Mouse (Mus musculus): ENCODE measurements around the gene Itsn2.
"Not testable (repeated sequence)": the region's sequence is repeated elsewhere in the genome, so short reads cannot be mapped to it uniquely, and the experiment has no call there.

Itsn2 gene

DNA sequence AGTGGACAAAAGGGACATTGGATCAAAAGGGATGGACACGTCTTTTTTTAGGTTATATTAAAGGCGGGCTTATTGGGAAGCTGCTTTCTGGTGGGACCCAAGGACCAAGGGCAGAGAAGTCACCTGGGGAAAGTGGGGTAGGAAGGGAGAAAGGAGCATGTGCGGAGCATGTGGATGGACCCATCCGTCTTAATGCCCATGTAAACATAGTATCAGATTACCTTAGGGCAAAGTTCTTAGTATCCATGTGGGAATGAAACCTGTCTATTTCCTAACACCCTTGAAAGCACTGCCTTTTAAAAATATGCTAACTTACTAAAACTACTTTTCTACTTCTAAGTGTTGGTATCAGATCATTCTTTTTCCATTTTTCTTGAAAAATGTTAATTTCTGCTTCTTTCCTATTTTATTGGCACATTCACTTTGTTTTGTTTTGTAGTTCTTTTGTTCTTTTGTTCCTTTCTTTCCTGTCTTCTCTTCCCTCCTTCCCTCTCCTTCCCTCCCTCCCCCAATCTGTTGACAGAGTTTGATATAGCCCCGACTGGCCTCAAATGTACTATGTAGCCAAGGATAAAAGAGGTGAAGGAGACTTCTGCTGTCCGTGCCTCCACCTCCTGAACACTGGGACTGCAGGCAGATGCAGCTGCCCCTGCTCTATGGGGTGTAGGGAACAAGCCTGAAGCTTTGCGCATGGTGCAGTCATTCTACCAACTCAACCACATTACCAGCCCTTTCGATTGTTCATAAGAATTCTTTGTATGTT is 6.4 kb downstream of the Itsn2 start:
- DNase-seq (ENCODE audit: low spot score): no peak

DNA sequence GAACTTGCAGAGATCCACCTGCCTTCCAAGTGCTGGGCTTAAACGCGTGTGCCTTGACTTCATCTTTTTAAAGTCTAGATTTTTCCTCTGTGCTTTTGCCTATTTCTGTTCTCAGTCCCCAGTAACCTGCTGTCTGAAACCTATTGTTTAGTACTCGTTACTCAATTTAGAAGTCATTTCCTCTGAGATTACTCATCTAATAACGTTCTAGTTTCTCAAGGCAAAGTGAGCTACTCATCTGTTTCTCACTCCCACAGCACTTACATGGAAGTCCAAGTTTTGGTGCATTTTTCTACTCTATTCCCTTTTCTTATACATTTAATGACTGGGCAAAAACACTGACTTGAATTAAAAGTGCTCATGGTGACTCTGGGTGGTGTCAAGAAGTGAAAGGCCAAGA is 7.3 kb downstream of the Itsn2 start:
- DNase-seq (ENCODE audit: low spot score): no peak

GRCm38 (mm10) chr12:4606625-4607024 is 14.2 kb downstream of the Itsn2 start:
- no peak for DNase-seq (ENCODE audit: low spot score)

GRCm38 (mm10) chr12:4614722-4615121 is 22.3 kb downstream of the Itsn2 start:
- no peak for DNase-seq (ENCODE audit: low spot score)

DNA sequence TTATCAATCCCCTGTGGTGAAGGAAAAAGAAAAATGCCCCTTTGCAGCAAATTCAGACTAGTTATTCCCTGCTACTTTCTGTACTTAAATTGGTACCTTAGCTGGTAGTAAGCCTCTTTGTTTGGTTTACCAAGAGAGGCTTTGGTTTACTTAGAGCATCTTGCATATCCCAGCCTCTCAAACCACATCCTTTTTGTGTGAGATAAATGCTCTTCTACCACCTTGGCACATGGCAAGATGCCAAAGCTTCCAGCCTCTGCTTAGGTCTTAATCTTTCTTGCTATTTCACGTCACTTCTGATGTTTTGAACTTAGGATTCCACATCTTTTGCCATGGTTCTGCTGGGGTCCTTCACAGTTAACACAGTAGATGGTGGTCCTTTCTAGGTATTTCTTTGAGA is 31.8 kb downstream of the Itsn2 start:
- no peak for DNase-seq (ENCODE audit: low spot score)

DNA sequence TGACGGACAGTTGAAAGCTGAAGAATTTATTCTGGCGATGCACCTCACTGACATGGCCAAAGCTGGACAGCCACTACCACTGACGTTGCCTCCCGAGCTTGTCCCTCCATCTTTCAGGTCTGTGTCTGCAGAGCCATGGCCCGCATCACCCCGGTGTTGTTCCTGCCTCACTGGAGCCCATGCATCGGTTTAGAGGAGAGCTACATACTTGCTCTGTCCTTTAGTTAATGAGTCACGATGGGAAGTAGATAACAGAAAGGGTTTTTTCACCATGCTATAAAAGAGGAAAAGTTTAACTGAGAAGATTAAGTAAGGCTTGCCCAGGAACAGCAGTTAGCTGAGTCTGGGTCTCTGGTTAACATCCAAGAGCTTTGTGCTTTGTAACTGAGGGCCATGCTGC is 40.5 kb downstream of the Itsn2 start:
- no peak for DNase-seq (ENCODE audit: low spot score)

DNA sequence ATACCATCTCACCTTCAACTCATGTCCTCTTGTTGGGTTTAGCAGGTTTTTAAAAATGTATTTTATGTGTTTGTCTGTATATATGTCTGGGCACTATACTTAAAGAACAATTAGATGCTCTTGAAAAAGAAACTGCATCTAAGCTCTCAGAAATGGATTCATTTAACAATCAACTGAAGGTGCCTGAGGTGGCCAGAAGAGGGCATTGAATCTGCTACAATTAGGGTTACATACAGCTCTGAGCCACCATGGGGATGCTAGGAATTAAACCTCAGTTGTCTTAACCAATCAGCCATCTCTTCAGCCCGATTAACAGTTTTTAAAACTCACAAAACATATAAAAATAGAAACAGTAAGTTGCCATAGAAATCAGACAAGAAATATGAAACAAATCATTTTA is 46.0 kb downstream of the Itsn2 start:
- no peak for DNase-seq (ENCODE audit: low spot score)

- no peak for DNase-seq (ENCODE audit: low spot score)
These were observed 48.3 kb downstream of the Itsn2 start for GRCm38 (mm10) chr12:4640737-4641136.

GRCm38 (mm10) chr12:4656813-4657212 is 64.4 kb downstream of the Itsn2 start:
- no peak for DNase-seq (ENCODE audit: low spot score)

DNA sequence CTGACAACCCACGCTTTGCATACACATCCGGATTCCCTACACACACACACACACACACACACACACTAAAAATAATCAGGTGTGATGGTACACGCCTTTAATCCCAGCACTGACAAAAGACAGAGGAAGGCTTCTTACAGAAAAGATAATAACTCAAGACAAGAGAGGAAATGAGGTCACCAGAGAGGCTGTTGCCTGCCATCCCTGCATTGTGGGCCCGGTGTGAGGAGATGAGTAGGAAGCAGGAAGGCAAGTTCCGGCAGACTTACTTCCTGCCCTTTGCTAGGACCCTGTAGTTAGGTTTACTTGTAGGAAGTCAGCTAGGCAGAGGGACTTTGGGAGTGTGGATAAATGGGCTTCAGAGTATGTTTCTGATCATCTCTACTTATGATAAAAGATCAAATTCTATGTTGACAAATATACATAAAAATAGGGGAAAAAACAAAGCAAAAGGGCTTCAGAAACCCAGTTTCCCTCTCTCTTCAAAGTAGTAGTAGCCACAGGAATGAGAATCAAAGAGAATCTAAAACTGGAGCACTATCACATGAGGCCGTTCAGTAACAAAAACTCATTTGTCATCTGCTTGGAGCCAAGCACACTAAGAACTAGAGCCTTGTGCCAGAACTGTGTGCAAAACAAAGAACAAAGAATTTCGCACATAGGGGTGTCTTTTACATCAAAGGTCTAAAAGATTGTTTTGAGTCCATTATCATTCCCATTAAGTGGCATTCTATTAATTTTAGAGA is 72.7 kb downstream of the Itsn2 start:
- DNase-seq (ENCODE audit: low spot score): no peak

- DNase-seq (ENCODE audit: low spot score): no peak
These were observed 73.2 kb downstream of the Itsn2 start for GRCm38 (mm10) chr12:4665675-4666037.

DNA sequence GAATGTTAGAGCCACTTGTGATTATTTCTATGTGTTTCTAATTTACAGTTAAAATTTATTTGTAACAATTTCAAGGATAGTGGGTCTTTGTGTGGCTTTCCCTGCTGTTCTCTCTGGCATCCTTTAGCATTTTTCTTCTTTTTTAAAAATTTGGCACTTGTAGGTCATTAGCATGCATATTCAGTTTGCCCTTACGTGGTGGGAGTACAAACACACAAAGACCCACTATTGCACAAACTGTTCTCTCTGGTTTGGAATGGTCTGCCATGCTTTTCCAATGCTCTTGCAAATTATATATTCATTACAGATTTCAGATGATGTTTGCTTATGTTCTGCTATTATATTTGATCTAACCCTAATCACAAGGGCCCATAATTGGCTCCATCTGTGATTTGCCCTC is 83.9 kb downstream of the Itsn2 start:
- no peak for DNase-seq (ENCODE audit: low spot score)

DNA sequence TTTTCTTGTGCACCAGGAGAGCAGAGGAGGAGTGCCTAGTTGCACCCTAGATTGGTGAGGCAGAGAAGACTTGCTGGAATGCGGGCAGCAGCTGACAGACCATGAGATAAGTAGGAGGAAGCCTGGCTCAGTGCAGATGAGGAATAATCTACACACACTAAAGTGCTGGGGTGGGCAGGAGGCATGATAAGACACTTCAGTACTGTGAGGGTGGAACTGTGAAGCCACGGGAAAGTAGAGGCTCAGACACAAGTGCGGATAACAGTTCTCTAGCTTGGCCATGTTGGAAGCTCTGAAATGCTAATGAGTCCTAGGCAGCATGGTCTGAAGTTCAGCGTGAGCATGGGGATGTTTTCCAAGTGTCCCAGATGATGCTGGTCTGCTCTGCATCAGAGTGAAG is 87.5 kb downstream of the Itsn2 start:
- no peak for DNase-seq (ENCODE audit: low spot score)

DNA sequence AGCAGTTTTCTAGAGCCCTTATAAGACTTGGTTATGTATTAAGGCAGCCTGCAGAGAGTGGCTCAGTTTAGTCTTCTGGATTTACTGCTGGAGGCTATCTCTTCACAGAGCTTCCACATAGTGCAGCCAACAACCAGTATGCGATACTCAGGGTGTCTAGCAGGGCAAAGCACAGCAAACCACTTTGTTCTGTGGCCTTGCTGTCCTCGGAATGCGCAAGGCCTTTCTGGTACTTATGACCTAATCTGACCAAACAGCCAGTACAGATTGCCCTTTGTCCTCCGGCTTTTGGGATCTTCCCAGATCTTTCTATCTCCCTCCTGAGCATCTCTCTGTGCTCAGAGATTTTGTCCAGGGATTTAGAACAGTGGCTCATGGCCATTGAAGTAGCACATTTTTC is 93.0 kb downstream of the Itsn2 start:
- DNase-seq (ENCODE audit: low spot score): no peak

DNA sequence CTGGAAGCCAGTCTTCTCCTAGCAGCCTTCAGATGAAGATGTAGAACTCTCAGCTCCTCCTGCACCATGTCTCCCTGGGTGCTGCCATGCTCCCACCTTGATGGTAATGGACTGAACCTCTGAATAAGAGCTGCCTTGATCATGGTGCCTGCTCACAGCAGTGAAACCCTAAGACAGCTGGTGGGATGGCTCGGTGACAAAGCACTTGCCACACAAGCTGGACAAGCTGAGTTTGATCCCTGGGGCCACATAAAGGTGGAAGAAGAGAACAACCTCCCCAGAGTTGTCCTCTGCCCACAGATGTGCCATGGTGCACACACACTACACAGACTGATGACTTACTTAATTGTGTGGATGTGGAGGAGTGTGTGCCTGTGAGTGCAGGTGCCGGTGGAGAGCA is 95.9 kb downstream of the Itsn2 start:
- DNase-seq (ENCODE audit: low spot score): no peak

- DNase-seq (ENCODE audit: low spot score): no peak
These were observed 96.9 kb downstream of the Itsn2 start for GRCm38 (mm10) chr12:4689341-4689740.

DNA sequence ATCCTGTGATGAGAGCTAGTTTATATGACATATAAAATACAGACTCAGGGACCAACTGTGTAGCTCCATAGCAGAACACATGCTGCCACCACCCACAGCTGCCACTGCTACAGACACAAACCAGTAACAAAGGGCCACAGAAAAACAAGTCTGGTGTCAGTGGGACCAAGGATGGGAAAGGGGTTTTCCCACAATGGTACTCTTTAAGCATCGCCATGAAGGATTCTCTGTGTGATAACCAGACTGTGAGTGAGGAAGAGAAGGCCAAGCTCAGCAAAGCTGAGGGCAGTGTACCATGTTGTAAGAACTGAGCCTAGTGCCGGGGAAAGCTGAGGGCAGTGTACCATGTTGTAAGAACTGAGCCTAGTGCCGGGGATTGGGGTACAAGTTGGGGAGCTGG is 98.8 kb downstream of the Itsn2 start:
- DNase-seq (ENCODE audit: low spot score): no peak

GRCm38 (mm10) chr12:4694534-4694933 is 102.1 kb downstream of the Itsn2 start:
- DNase-seq (ENCODE audit: low spot score): no peak

DNA sequence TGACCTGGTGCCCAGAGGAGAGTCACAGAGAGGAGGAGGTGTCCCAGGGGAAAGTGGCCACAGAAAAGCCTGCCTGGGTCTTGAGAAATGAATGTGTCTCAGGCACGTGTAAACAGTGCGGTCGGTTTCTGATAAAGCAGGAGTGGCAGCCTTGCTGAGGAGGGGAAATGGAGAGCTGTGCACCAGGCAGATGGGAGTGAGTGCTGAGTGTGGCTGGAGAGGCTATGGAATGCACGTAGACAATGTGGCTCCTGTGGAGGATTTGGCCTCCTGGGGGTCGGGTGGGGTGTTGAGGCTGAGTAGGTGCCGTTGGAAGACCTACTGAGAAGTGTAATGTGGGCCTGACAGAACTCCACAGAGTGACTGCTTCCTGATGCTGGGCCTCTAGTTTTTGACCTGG is 113.2 kb downstream of the Itsn2 start:
- DNase-seq (ENCODE audit: low spot score): not testable (repeated sequence)

DNA sequence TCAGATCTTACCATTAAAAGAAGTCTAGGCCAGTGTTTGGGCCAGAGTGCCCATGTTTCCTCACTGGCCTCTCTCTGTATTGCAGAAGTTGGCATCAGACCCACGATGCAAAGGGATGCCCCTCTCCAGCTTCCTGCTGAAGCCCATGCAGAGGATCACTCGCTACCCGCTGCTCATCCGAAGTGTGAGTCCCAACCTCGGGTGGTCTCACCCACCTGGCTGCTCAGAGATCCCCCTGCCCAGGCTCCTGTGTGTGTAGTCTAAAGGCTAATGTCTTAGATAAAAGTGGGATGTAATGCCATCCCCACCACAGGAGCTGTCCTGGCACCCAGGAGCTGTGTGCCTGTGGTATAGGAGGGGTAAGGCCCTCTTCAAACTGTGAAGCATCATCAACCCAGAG is 113.7 kb downstream of the Itsn2 start:
- DNase-seq (ENCODE audit: low spot score): no peak

GRCm38 (mm10) chr12:4706901-4707300 is 114.5 kb downstream of the Itsn2 start:
- DNase-seq (ENCODE audit: low spot score): no peak

GRCm38 (mm10) chr12:4707488-4708017 is 115.1 kb downstream of the Itsn2 start:
- DNase-seq (ENCODE audit: low spot score): no peak

GRCm38 (mm10) chr12:4708296-4708695 is 115.9 kb downstream of the Itsn2 start:
- DNase-seq (ENCODE audit: low spot score): no peak

All from MN1 (cell line).